Mouse (Mus musculus): ENCODE measurements around the gene March4. TPM values are rescaled to one million over a fixed set of nuclear protein-coding genes. Genes with fewer than 3 reads are reported as not detected.

March4 gene
- polyA plus RNA-seq, 1 experiment from 2014 or later = 0.04 TPM

GRCm38 (mm10) chr1:72455923-72456322, 80.8 kb downstream of the March4 start:
- H3K27ac ChIP-seq (ENCODE audit: low read length) = no peak overlapping the region
- H3K9me3 ChIP-seq (ENCODE audit: low read length) = no peaks in the 10 kb centered on the region
- ATAC-seq (ENCODE audit: low FRiP score, low TSS enrichment) = peak; percentile 33; the same call in 1 of the 2 replicates
- no peaks in the 10 kb centered on the region for H3K36me3 ChIP-seq (ENCODE audit: insufficient read depth, low read length)
- H3K9ac ChIP-seq (replicated peaks; ENCODE audit: low read length) = no peak overlapping the region
- 38% methylated on average over 4 of the region's 4 CpGs for WGBS
- H3K27me3 ChIP-seq (ENCODE audit: insufficient read depth, low read length) = no peaks in the 10 kb centered on the region
- peaks cover 20% of the 10 kb centered on the region for H3K4me1 ChIP-seq (ENCODE audit: insufficient read depth, low read length)
- no peak overlapping the region for H3K4me2 ChIP-seq (replicated peaks; ENCODE audit: low read depth, low read length)
- no peak overlapping the region for H3K4me3 ChIP-seq (ENCODE audit: low read length)

- Histone ChIP-seq H3K27me3 (ENCODE audit: insufficient read depth, low read length) (no peaks in the 10 kb centered on the region), H3K4me2 (replicated peaks; ENCODE audit: low read depth, low read length) (no peak overlapping the region), H3K4me1 (ENCODE audit: insufficient read depth, low read length) (peaks cover 24% of the 10 kb centered on the region), H3K27ac (ENCODE audit: low read length) (0 out of 2 replicates have a peak overlapping the region, but pooled peaks have one; percentile 18), H3K36me3 (ENCODE audit: insufficient read depth, low read length) (no peaks in the 10 kb centered on the region), H3K9me3 (ENCODE audit: low read length) (no peaks in the 10 kb centered on the region), H3K9ac (replicated peaks; ENCODE audit: low read length) (no peak overlapping the region), H3K4me3 (ENCODE audit: low read length) (no peak overlapping the region)
- peak; percentile 91 for ATAC-seq (ENCODE audit: low FRiP score, low TSS enrichment)
- WGBS = 34% methylated on average over 6 of the region's 6 CpGs
These were observed 82.0 kb downstream of the March4 start for GRCm38 (mm10) chr1:72454733-72455201.

- Histone ChIP-seq H3K9me3 (ENCODE audit: low read length) (no peaks in the 10 kb centered on the region), H3K9ac (replicated peaks; ENCODE audit: low read length) (no peak overlapping the region), H3K27me3 (ENCODE audit: insufficient read depth, low read length) (no peaks in the 10 kb centered on the region), H3K4me2 (replicated peaks; ENCODE audit: low read depth, low read length) (no peak overlapping the region), H3K4me3 (ENCODE audit: low read length) (no peak overlapping the region), H3K27ac (ENCODE audit: low read length) (no peak overlapping the region), H3K4me1 (ENCODE audit: insufficient read depth, low read length) (peaks cover 24% of the 10 kb centered on the region), H3K36me3 (ENCODE audit: insufficient read depth, low read length) (no peaks in the 10 kb centered on the region)
- no peak for ATAC-seq (ENCODE audit: low FRiP score, low TSS enrichment)
- 86% methylated on average over 2 of the region's 2 CpGs for WGBS
These were observed 83.9 kb downstream of the March4 start for GRCm38 (mm10) chr1:72452839-72453238.

GRCm38 (mm10) chr1:72450790-72451189, 85.9 kb downstream of the March4 start:
- H3K4me3 ChIP-seq (ENCODE audit: low read length) = no peak overlapping the region
- H3K4me2 ChIP-seq (replicated peaks; ENCODE audit: low read depth, low read length) = no peak overlapping the region
- H3K27ac ChIP-seq (ENCODE audit: low read length) = no peak overlapping the region
- H3K4me1 ChIP-seq (ENCODE audit: insufficient read depth, low read length) = peaks cover 18% of the 10 kb centered on the region
- H3K9me3 ChIP-seq (ENCODE audit: low read length) = no peaks in the 10 kb centered on the region
- ATAC-seq (ENCODE audit: low FRiP score, low TSS enrichment) = no peak
- H3K27me3 ChIP-seq (ENCODE audit: insufficient read depth, low read length) = no peaks in the 10 kb centered on the region
- no peak overlapping the region for H3K9ac ChIP-seq (replicated peaks; ENCODE audit: low read length)
- WGBS = 41% methylated on average over 4 of the region's 4 CpGs
- no peaks in the 10 kb centered on the region for H3K36me3 ChIP-seq (ENCODE audit: insufficient read depth, low read length)

DNA sequence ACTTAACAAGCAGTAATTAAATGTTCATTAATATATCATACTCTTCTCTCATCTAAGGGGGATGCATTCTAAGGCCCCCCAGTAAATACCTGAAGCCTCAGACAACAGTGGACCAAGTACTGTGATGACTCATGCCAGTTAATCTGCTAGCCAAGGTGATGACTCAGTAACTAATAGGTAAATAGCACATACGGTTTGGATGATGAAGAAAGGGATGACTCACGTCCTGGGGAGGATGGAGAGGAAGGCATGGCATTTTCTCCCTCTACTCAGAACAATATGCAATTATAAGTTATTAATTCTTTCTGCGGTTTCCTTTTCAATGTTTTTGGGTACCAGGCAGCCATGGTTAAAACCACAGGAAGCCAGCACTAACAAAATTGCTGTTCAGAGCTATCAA, 87.0 kb downstream of the March4 start:
- no peaks in the 10 kb centered on the region for H3K36me3 ChIP-seq (ENCODE audit: insufficient read depth, low read length)
- H3K4me1 ChIP-seq (ENCODE audit: insufficient read depth, low read length) = peaks cover 10% of the 10 kb centered on the region
- no peak overlapping the region for H3K9ac ChIP-seq (replicated peaks; ENCODE audit: low read length)
- WGBS = 74% methylated on average over 3 of the region's 3 CpGs
- no peak overlapping the region for H3K4me3 ChIP-seq (ENCODE audit: low read length)
- H3K27ac ChIP-seq (ENCODE audit: low read length) = no peak overlapping the region
- H3K27me3 ChIP-seq (ENCODE audit: insufficient read depth, low read length) = no peaks in the 10 kb centered on the region
- no peak for ATAC-seq (ENCODE audit: low FRiP score, low TSS enrichment)
- no peak overlapping the region for H3K4me2 ChIP-seq (replicated peaks; ENCODE audit: low read depth, low read length)
- H3K9me3 ChIP-seq (ENCODE audit: low read length) = no peaks in the 10 kb centered on the region

GRCm38 (mm10) chr1:72442747-72443146, 94.0 kb downstream of the March4 start:
- no peak for ATAC-seq (ENCODE audit: low FRiP score, low TSS enrichment)
- Histone ChIP-seq H3K27ac (ENCODE audit: low read length) (no peak overlapping the region), H3K4me1 (ENCODE audit: insufficient read depth, low read length) (no peaks in the 10 kb centered on the region), H3K9ac (replicated peaks; ENCODE audit: low read length) (no peak overlapping the region), H3K4me3 (ENCODE audit: low read length) (no peak overlapping the region), H3K36me3 (ENCODE audit: insufficient read depth, low read length) (no peaks in the 10 kb centered on the region), H3K4me2 (replicated peaks; ENCODE audit: low read depth, low read length) (no peak overlapping the region), H3K27me3 (ENCODE audit: insufficient read depth, low read length) (no peaks in the 10 kb centered on the region), H3K9me3 (ENCODE audit: low read length) (no peaks in the 10 kb centered on the region)
- WGBS = 45% methylated on average over 2 of the region's 2 CpGs

GRCm38 (mm10) chr1:72439146-72439545, 97.6 kb downstream of the March4 start:
- Histone ChIP-seq H3K9ac (replicated peaks; ENCODE audit: low read length) (no peak overlapping the region), H3K4me2 (replicated peaks; ENCODE audit: low read depth, low read length) (no peak overlapping the region), H3K36me3 (ENCODE audit: insufficient read depth, low read length) (no peaks in the 10 kb centered on the region), H3K4me1 (ENCODE audit: insufficient read depth, low read length) (no peaks in the 10 kb centered on the region), H3K27ac (ENCODE audit: low read length) (no peak overlapping the region), H3K27me3 (ENCODE audit: insufficient read depth, low read length) (no peaks in the 10 kb centered on the region), H3K9me3 (ENCODE audit: low read length) (no peaks in the 10 kb centered on the region), H3K4me3 (ENCODE audit: low read length) (no peak overlapping the region)
- 71% methylated on average over 8 of the region's 8 CpGs for WGBS
- ATAC-seq (ENCODE audit: low FRiP score, low TSS enrichment) = no peak

DNA sequence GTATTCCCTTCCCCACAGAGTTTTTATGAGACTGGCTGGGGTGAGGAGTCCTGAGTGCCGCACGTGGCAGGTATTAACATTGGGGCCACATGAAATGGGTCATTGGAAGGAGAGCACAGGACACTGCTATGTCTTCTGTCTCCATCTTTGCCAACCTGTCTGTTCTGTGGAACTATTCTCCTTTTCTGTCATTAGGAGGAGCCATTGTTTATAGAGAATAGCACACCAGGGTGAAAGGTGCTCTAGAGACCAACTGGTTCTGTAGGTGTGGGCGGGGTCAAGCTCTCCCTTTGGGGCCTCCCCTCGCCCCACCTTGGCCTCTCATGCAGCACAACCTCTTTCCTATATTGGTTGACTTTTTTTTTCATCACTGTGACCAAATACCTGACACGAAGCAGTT, 99.8 kb downstream of the March4 start:
- H3K9ac ChIP-seq (replicated peaks; ENCODE audit: low read length) = no peak overlapping the region
- no peak overlapping the region for H3K4me2 ChIP-seq (replicated peaks; ENCODE audit: low read depth, low read length)
- no peaks in the 10 kb centered on the region for H3K36me3 ChIP-seq (ENCODE audit: insufficient read depth, low read length)
- ATAC-seq (ENCODE audit: low FRiP score, low TSS enrichment) = no peak
- H3K9me3 ChIP-seq (ENCODE audit: low read length) = no peaks in the 10 kb centered on the region
- H3K27me3 ChIP-seq (ENCODE audit: insufficient read depth, low read length) = no peaks in the 10 kb centered on the region
- H3K4me3 ChIP-seq (ENCODE audit: low read length) = no peak overlapping the region
- H3K27ac ChIP-seq (ENCODE audit: low read length) = no peak overlapping the region
- 77% methylated on average over 5 of the region's 5 CpGs for WGBS
- H3K4me1 ChIP-seq (ENCODE audit: insufficient read depth, low read length) = no peaks in the 10 kb centered on the region

DNA sequence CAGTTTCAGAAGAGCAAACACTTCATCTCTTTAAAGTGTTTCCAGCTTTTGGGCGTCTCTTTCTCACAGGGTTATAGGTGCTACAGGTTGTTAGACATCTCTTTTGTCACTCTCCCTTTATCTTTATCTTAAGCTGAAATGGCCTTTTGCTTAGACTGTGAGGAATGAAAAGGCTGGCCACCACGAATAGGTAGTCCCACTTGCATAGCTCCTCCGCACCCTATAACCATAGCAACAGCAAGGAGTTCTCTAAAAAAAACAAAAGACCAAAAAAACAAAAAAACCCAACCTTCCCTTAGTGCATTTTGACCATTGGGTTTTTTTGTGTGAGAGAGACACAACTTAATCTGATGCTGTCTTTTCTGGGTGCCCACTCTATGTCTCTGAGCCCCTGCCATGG, 102.2 kb downstream of the March4 start:
- Histone ChIP-seq H3K36me3 (ENCODE audit: insufficient read depth, low read length) (no peaks in the 10 kb centered on the region), H3K9me3 (ENCODE audit: low read length) (no peaks in the 10 kb centered on the region), H3K27ac (ENCODE audit: low read length) (no peak overlapping the region), H3K4me1 (ENCODE audit: insufficient read depth, low read length) (no peaks in the 10 kb centered on the region), H3K27me3 (ENCODE audit: insufficient read depth, low read length) (no peaks in the 10 kb centered on the region), H3K4me3 (ENCODE audit: low read length) (no peak overlapping the region), H3K9ac (replicated peaks; ENCODE audit: low read length) (no peak overlapping the region), H3K4me2 (replicated peaks; ENCODE audit: low read depth, low read length) (no peak overlapping the region)
- 81% methylated on average over 3 of the region's 3 CpGs for WGBS
- ATAC-seq (ENCODE audit: low FRiP score, low TSS enrichment) = no peak

DNA sequence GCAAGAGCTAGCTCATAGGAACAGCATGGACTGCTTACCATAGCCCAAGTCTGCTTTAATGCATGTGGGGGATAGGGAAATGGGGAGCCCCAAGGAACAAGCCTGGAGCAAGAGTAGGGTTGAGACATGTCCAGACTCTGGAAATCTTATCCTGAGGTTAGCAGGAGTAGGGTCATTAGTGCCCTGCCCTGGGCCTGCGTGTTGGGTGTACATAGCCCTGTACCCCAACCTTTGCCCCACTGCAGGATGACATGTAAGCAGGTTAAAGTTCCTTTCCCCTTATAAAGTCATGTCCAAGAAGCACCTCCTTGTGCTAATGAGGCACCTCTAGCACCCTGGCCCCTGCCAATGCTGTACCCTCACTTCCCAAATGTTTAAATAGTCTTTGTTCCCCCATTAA, 104.2 kb downstream of the March4 start:
- H3K4me2 ChIP-seq (replicated peaks; ENCODE audit: low read depth, low read length) = no peak overlapping the region
- H3K4me1 ChIP-seq (ENCODE audit: insufficient read depth, low read length) = no peaks in the 10 kb centered on the region
- H3K9ac ChIP-seq (replicated peaks; ENCODE audit: low read length) = no peak overlapping the region
- H3K9me3 ChIP-seq (ENCODE audit: low read length) = no peaks in the 10 kb centered on the region
- no peaks in the 10 kb centered on the region for H3K27me3 ChIP-seq (ENCODE audit: insufficient read depth, low read length)
- no peak overlapping the region for H3K27ac ChIP-seq (ENCODE audit: low read length)
- no peaks in the 10 kb centered on the region for H3K36me3 ChIP-seq (ENCODE audit: insufficient read depth, low read length)
- no peak overlapping the region for H3K4me3 ChIP-seq (ENCODE audit: low read length)
- ATAC-seq (ENCODE audit: low FRiP score, low TSS enrichment) = no peak
- WGBS = 89% methylated on average over 1 of the region's 1 CpGs

All from kidney, embryonic 16.5 days (tissue).